Mouse (Mus musculus): ENCODE measurements around the gene Acap2. TPM values are rescaled to one million over a fixed set of nuclear protein-coding genes. Genes with fewer than 3 reads are reported as not detected.

Gene Acap2
- total RNA-seq, 2 experiments from 2014 or later, result 60.7 to 90.0 TPM

DNA sequence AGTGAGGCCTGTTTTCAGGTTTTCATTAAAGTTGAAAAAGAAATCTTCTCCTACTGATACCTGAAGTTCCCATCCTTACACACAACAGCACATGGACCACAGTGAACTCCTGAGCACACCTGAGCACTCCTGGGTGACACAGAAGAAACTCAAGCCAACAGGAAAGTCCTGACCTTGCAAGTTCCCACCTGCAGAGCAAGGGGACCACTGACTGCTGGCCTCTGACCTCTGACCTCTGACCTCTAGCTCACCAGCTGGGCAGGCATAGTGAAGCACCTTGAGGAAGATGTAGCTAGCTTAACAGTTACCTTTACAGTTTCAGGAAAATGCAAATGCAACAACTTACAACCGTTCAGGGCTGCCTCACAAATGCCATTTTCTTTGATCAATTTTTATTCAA lies 101.1 kb downstream of the Acap2 start:
- ATAC-seq (ENCODE audit: poor library complexity, severe bottlenecking), result no peak

DNA sequence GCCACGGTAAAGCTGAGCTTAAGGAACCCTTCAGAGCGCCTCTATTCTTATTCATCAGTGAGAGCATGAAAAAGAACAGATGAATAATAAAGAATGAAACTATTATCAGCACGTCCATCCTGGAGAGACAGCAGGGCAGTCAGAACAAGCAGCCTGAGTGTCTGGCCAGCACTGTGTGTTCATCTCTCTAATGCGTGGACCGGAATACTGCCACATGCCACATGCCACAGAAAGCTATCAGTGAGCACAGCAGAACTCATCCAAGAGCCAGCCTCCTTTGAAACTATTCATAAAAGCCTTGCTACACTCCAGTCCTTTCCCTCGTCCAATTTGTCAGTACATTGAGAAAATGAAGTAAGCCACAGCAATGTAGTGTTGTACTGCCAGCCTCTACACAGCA lies 107.0 kb downstream of the Acap2 start:
- no peak for ATAC-seq (ENCODE audit: poor library complexity, severe bottlenecking)

DNA sequence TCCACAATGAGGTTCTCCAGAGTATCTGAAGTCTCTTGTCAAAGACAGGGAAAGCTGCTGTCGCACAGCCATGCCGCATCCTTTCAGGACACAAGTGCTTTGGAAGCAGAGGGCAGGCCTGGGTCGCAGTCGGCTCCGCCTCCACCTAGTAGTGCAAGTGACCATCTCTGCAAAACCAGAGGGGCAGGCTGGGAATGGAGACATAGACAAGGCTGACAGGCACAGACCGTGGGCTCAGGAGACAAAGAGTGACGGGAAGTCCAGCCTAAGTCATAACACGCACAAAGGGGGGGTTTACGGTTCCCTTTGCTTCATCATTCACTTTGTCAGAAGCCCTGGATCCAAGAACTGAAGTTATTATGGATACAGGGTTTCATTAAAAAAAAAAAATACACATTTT lies 107.9 kb downstream of the Acap2 start:
- no peak for ATAC-seq (ENCODE audit: poor library complexity, severe bottlenecking)

DNA sequence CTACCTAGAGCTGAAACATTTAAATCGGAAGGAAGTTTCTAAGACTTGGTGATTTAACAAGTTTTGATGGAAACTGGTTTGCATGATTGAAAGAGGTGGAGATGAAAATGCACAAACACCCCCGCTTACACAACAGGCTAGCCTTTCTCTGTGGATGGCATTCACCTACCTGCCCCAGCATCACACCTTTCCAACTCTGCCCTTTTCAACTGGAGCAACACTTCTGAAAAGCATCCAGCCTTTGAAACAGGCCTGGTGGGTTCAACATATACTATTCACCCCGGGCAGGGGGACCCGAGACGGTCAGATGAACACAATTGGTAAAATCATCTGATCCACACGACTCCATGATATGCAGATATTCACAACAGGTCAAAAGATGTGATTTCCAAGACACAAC lies 119.2 kb downstream of the Acap2 start:
- ATAC-seq (ENCODE audit: poor library complexity, severe bottlenecking), result no peak

DNA sequence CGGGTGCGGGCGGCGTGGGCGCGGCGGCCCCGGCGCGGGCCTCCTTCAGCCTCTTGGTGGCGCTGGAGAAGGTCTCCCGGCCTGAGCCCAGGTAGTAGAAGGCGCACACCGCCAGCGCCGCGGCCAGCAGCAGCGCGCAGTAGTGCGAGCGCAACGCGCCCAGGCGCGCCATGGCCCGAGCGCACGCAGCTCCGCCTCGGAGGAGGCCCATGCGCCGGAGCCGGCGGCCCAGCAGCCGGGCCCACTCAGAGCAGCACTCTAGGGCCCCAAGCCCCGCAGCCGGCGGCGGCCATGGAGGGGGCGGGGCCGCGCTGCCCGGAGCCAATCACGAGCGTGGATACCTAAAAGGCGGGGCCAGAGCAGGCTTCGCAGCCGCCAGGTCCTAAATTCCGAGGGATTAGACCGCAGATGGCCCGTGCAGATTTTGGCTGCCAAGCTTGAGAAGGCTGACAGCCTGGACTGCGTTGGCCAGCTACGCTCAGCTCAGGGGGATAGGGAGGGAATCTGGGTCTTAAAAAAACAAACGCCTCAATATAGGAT lies 119.8 kb downstream of the Acap2 start, which contains the start of gene Xxylt1:
Xxylt1 (minus strand) TSS at position 308 of the 540 bp plus-strand sequence.
- ATAC-seq (ENCODE audit: poor library complexity, severe bottlenecking), result peak; percentile 97

DNA sequence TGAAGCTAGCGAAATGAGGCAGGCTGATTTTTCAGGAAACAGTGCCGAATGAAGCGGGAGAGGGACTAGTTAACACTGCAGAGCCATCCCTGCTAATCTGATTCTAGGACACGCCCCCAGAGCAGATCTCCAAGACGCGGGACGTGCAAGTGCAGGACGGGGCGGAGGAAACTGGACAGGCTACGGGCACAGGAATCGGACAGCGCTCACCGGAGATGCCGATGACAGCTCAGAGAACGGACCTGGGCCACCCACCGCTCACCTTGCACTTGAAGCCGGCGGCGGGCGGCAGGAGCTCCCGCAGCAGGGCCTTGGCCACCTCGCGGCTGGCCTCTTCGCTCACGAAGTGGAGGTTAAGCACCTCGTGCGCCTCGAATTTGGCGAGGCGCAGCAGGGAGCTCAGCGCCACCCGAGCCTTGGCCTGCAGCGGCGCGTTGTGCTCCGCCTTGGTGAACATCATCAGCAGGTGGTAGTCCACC lies 120.4 kb downstream of the Acap2 start:
- ATAC-seq (ENCODE audit: poor library complexity, severe bottlenecking), result peak; percentile 49

DNA sequence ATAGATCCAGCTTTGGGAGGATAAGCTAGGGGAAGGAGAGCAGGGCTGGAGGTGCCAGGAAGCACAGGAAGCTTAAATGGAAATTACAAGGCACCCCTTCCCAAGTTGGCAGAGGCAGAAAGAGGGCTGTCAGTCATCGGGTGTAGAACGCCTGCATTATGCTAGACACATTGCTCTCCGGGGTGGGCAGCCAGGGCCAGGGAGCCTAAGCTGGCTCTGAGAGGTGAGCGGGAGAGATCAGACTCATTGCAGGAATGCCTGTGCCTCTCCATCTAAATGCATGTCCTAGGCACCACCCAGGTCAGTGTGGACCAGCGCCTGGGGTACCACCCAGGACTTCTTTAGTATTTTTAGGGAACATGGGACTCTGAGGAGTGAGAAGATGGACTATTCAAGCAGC lies 123.6 kb downstream of the Acap2 start:
- no peak for ATAC-seq (ENCODE audit: poor library complexity, severe bottlenecking)

DNA sequence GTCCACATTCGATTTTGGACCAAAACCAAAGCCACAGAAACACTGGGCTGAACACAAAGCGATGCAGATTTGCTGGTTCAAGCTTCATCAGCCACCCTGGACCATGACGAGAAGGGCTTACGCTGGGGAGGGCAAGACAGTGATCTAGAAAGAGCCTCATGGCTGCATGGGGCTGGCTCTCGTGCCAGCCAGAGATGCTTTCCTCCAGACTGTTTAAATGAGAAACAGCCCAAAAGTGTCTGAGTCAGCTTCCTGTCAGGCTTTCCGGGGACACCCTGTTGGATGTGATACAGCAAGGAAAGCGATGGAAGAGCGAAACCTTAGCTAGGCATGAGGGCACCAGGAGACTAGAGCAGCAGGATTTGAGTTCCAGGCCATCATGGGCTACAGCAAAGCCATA lies 124.6 kb downstream of the Acap2 start:
- ATAC-seq (ENCODE audit: poor library complexity, severe bottlenecking), result no peak

DNA sequence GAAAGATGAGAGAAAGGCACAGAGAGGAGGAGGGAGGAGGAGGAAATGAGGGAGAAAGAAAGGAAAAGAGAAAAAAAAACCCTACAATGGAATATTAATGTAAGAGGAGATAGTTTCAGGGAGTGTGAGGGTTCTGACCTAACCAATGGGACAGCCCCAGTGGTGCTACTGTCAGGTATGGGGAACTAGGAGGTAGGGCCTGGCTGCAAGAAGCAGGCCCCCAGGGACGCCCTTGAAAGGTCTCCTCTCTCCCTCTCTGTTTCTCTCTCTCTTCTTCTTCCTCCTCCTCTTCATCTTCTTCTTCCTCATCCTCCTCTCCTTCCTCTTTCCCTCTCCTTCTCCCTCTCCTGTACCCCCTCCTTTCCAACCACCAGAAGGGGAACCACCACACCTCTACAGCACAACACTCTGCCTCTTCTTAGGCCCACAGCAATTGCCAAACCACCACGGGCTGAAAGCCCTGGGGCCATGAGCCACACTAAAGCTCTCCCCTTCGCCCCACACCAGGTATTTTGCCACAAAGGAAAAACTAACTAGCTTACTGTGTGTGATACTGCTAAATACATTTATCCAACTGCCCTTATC lies 126.6 kb downstream of the Acap2 start:
- ATAC-seq (ENCODE audit: poor library complexity, severe bottlenecking), result no peak

DNA sequence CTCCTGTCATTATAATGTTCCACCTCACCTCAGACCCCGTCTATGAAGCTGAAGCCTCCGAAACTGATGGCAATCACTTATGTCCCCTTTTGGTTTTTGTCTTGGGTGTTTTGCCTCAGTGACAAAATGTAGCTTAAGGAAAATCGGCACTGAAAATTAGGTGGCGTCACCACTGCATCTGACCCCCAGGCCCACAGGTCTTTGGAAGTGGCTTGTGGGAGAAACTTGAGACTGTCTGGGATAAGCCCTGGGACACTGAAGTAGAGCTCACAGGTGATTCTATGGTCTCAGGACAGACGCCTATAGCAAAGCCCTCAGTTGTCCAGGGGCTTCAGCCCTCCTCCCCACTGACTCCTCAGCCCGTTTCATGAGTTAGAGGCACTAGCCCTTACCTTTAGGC lies 129.3 kb downstream of the Acap2 start:
- no peak for ATAC-seq (ENCODE audit: poor library complexity, severe bottlenecking)

DNA sequence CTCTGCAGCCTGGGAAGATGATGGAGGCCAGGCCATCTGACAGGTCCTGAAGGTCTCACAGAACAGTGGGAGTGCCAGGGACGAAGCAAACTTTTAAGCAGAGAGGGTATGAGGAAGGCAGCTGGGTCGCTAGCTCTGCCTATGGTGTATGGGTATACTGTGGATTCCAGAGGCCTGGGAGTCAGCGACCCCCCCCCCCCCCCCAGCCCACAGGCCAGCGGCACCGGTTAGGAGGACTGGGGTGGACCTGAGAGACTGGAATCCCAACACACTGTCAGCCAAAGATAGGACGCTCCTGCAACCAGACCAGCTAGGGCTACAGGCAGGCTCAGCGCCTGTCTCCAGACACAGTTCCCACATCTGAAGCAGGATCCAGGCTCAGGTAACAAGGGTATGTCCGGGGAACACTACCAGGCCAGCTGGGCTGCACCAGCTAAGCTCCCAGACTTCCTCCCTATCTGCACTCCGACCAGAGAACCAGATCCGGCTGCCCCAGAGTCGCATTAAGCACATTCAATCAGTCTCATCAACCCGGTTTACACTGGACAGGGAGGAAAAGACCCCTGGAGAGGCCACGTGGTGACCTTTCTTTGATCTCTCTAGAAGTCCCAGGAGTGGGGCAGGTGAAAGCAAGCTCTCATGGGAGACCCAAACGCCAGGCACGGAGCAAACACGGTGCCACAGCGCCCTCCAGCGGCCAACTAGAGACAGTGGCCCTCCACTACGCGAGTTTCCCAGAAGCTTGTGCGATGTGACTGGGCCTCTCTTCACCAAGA lies 130.5 kb downstream of the Acap2 start:
- ATAC-seq (ENCODE audit: poor library complexity, severe bottlenecking), result peak; percentile 78

DNA sequence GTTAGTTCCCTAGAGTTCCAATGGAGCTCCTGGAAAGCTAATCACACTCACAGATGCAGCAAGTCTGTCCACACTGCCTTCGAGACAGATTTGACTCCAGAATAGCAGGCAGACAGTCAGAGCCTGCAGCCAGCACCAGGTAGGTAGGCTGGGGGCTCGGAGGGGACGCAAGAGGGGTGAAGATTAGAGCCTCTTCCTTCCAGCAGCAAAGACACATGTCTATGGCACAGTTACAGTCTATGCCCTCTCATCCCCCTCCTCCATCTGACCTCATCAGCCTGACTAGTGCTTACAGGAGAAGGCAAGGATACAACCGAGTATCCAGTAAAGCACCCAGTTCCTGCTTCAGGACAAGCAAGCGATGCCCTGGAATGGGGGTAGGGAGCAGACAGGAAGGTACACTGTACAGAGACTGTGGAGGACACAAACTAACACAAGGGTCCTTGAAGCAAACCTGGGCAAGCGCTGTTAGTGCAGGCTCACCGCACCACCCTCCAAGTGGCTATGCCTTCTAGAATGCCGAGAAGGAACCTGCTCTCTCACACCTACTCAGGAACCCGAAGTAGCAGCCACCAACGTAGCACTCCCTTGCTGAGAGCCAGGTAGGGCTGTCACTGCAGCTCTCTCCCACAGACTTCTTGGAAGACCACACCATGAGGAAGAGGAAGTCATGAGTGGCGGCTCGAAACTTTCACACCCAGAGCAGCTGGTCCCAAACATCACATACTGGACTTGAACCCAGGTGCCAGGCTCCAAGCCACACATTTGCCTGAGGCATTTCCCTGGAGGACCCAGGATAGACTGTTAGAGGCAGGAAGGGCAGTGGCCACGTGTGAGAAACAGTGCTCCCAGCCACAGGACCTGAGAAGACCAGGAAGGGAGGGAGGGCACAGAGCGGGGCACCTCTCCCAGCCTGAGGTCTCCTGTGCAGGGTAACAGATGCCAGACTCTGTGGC lies 131.6 kb downstream of the Acap2 start:
- peak; percentile 28 for ATAC-seq (ENCODE audit: poor library complexity, severe bottlenecking)

DNA sequence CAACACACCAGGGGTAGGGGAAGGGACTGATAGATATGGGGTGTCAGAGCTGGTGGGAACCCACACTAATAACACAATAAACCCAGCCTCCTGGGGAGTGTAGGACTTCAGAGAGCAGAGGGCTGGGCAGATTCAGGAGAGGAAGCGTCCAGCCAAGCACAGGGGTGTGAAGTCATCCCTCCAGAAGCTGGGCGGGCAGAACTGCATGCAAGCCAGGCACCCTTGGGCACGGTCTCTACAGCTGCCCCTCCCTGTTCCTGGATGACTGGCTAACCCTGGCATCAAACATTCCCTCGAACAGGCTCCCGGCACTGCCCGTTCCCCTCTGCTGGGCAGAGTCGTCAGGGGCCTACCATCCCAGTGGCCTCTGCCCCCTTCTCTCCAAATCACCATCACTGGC lies 132.8 kb downstream of the Acap2 start:
- no peak for ATAC-seq (ENCODE audit: poor library complexity, severe bottlenecking)

DNA sequence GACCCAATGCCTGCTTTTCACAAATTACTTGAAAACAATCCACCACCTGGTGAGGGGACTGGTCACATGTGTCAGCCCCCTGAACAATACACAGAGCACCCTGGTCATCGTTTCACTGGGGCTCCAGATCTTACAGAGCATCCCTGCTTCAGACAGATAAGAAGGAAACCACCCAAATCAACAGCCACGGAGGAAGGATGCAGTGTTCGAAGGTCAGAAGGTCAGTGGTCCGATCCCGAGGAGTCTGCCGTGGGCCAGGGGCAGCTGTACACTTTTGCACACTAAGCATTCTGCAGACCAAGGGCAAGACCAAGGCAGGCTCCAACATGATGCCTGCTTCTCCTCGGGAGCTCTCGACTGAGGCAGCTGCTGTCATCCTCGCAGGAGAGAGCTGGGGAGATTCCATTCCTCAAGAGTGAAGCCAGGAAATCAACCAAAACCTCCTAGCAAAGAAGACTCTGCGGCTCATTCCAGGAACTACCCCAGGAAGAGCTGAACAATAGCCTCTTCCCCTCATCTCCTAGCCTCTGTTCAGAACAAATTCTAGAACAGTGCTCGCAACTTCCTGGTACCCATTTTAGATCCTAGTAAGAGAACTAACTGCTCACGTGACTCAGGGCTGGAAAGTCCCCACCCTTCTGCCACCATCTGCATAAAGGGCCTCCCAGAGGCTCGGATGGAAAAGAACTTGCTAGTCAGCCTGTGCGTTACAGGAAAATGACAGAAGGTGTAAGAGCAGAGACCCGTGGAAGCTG lies 134.5 kb downstream of the Acap2 start:
- ATAC-seq (ENCODE audit: poor library complexity, severe bottlenecking), result peak; percentile 64

DNA sequence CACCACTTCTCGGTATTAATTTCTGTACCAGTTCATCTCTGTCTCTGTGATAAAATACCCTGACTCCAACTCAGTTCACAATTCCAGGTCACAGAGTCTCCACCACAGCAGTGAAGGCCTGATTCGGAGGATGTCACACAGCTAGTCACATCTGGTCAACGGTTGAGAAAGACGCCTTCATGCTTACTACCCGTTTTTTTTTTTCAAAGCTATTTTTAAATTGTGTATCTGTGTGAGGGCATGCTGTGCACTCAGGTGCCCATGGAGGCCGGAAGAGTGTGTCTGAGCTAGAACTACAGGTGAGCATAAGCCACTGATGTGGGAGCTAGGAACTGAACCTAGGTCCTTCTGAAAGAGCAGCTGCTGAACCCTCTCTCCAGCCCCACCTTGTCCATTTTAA lies 136.3 kb downstream of the Acap2 start:
- ATAC-seq (ENCODE audit: poor library complexity, severe bottlenecking), result 0 out of 2 replicates have a peak, but pooled peaks have one; percentile 9

DNA sequence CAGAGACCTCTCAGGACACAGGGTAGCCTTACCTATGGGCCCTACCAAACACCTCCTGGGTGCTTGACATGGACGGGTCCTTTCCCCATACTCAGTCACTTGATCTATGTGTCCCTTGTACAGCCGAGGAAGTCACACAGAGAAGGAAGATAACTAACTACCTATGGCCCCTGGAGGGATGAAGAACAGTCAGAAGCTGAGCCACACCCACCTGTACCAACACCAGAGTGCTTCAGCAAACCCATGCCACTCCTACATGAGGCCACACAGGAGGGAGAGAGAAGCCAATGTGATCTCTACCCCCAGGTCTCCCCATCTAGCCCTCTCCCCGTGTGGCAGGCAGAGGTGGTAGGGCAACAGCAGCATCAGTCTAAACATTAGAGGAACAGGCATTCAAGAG lies 138.1 kb downstream of the Acap2 start:
- no peak for ATAC-seq (ENCODE audit: poor library complexity, severe bottlenecking)

DNA sequence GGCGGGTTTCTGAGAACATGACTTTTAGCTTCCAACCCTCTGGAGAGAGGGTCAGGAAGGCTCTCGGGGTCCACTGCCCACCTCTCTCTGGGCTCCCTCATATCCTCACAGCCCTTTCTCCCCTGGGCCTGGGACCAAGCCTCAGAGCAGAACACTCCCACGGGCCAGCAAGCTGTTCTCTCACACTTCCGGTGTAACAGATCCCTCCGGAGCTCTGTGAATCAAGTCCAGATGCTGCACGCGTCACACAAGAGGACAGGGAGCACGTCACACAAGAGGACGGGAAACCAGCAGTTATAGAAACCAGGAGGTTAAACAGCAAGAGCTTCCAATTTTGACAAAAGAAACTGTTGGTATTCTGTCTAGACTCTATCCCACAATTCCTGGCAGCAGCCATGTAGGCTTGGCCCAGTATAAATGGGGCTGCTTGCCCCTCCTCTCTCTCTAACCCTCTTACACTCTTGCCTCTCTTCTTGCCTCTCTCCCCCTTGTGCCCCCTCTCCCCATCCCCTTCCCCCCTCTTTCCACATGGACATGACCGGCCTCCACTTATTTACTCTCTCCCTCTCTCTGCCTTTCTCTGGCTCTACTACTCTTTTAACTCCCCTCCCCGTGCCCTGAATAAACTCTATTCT lies 139.7 kb downstream of the Acap2 start:
- no peak for ATAC-seq (ENCODE audit: poor library complexity, severe bottlenecking)

DNA sequence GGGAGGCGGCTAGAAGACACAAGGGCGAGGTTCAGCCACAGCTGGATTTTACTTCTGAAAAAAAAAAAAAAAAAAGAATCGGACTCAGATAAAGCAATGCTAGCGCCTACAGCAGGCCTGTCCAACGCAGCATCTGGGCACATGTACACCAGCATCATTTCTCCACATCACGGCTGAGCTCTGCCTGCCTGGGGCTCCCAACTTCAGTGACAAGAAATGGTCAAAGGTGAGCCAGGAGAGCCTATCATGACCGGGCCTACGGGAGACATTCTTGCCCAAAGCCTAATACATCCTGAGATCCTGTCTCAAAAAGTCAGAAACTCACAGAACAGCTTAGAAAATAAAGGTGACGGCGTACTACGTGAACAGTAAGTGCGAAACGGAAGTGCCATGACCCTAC lies 140.3 kb downstream of the Acap2 start:
- ATAC-seq (ENCODE audit: poor library complexity, severe bottlenecking), result no peak

DNA sequence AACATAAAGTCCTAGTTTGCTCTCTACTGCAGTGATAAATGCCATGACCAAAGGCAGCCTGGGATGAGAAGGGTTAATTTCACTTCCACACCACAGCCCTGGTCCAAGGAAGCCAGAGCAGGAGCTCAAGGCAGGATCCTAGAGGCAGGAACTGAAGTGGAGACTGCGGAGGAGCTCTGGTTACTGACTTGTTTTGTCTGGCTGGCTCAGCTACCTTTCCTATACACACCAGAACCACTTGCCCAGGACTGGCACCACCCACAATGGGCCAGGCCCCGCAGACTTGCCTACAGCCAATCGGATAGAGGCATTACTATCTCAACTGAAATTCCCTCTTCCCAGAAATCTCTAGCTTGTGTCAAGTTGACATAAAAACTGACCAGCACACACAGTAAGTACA lies 140.8 kb downstream of the Acap2 start:
- ATAC-seq (ENCODE audit: poor library complexity, severe bottlenecking), result no peak

DNA sequence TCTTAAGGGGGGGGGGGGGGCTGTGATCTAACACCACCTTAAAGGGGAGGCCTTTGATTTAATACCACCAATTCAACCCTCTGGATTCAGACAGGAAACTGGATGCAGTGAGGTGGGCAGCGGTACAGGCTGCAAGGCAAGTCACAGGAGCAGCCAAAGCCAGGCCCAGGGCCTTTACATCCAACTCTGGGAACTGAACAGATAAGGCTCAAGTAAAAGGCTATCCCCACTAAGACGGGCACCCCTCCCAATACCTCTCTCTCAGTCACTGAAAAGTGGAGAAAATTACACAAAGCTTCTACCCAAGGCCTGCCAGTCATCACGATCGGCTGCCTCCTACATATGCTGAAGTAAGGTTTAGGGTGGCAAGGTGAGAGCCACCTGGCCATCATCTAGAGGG lies 141.3 kb downstream of the Acap2 start:
- ATAC-seq (ENCODE audit: poor library complexity, severe bottlenecking), result no peak

Data from megakaryocyte, adult 5-6 weeks (primary cell).